Mouse (Mus musculus): Measurements from ENCODE around the gene Ffar2. TPM values are rescaled to one million over a fixed set of nuclear protein-coding genes. Genes with fewer than 3 reads are reported as not detected.
A peak's percentile ranks its signal among the peaks of the same experiment; 100 is the strongest.

The Ffar2 gene
- polyA plus RNA-seq (2012; rRNA removed) = 0.09 and 0.38 TPM in 2 replicates

DNA sequence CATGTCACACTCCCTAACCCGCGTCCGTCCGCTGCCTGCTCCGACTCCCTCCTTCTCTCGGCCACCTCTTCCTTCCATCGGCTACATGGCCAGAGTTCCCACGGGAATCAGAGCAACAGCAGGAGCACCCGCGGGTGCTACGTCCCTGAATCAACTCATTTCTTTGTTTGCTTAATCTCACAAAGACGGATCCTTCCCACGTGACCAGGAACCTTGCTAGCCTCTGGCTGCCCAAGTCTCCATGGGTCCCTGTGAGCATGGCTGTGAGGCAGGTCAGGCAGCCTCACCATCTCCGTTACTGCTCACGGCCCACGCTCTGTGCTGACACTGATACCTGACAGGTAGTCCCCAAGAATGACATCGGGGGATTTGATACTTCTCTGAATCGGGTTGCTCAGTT is at the start of gene Ffar2:
Gene Ffar2, minus strand, starts transcription at position 101 of the 400 bp plus-strand sequence.
- no peak within 1 kb of the TSS for H3K27ac ChIP-seq (ENCODE audit: insufficient read depth, low read length)
- H3K4me3 ChIP-seq (ENCODE audit: insufficient read depth, low read length) = no peak within 1 kb of the TSS
- TF ChIP-seq CTCF (IDR thresholded peaks at IDR 0.05; ENCODE audit: extremely low read depth, insufficient read depth, low read length) (no peak), POLR2A (IDR thresholded peaks at IDR 0.05; ENCODE audit: extremely low read depth, insufficient read depth, low read length) (no peak)
- no peaks in the 10 kb centered on the region for H3K4me1 ChIP-seq (ENCODE audit: control insufficient read depth, insufficient read depth, low read length)

DNA sequence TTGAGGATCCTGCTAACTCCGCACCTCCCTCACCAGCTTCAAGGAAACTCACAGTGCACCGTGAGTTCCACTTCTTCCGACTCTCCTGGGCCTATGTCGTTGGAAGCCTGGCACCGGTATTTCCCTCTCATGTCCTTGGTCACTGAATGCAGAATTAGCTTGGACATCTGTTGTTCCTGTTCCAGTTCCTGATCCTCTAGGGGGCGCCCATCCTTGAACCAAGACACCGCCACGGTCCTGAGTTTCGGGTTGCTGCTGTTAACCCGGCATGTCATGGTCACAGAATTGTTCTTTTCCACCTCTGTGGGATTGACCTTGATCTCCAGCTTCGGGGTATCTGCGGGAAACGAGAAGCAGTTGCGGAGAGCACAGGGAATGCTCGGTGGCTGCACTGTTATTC is 49.5 kb upstream of the Ffar2 start:
- H3K27ac ChIP-seq (ENCODE audit: insufficient read depth, low read length) = no peak overlapping the region
- TF ChIP-seq POLR2A (IDR thresholded peaks at IDR 0.05; ENCODE audit: extremely low read depth, insufficient read depth, low read length) = no peak
- peak; percentile 60 for TF ChIP-seq CTCF (IDR thresholded peaks at IDR 0.05; ENCODE audit: extremely low read depth, insufficient read depth, low read length)
- H3K4me1 ChIP-seq (ENCODE audit: control insufficient read depth, insufficient read depth, low read length) = no peaks in the 10 kb centered on the region
- no peak overlapping the region for H3K4me3 ChIP-seq (ENCODE audit: insufficient read depth, low read length)

DNA sequence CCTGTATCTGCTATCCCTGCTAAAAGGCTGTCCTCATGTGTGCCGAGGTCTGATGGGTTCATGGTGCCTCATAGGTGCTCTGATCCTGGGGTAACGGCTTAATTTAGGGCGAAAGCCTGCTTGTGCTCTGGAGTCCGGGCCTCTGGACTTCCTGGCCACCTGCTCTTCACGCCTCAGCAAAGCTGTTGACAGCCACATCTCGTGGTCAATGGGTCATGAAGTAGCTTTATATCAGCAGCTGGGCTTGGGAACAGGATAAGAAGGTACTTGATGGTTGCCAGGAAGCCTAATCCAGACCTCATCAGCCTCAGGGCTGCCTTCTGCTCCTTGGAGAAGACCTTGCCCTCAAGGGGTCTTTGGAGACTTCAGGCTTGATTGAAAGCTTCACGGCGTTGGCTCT is 39.8 kb upstream of the Ffar2 start:
- Histone ChIP-seq H3K27ac (ENCODE audit: insufficient read depth, low read length) (no peak overlapping the region), H3K4me3 (ENCODE audit: insufficient read depth, low read length) (no peak overlapping the region), H3K4me1 (ENCODE audit: control insufficient read depth, insufficient read depth, low read length) (no peaks in the 10 kb centered on the region)
- TF ChIP-seq CTCF (IDR thresholded peaks at IDR 0.05; ENCODE audit: extremely low read depth, insufficient read depth, low read length) = no peak
- TF ChIP-seq POLR2A (IDR thresholded peaks at IDR 0.05; ENCODE audit: extremely low read depth, insufficient read depth, low read length) = no peak

DNA sequence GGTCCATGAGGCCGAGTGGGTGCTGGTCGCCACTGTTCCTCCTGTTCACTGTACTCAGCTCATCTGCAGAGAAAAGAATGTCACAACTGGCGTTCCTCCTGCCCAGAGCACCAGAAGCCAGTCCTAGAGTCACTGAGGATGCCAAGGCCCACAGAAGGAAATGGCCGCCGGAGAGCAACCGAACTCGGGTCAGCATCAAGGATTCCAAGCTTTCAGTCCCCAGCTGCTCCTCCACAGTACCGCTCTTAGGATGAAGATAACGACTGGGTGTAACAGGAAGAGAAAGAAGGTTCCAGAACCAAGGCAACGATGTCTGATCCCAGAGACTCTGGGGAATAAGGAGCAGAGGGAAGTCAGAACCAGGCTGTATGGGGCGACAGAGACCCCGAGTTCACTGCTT is 37.9 kb upstream of the Ffar2 start, which contains the start of gene Ffar1:
Gene Ffar1, minus strand, starts transcription at position 101 of the 400 bp plus-strand sequence.
- no peak for TF ChIP-seq CTCF (IDR thresholded peaks at IDR 0.05; ENCODE audit: extremely low read depth, insufficient read depth, low read length)
- TF ChIP-seq POLR2A (IDR thresholded peaks at IDR 0.05; ENCODE audit: extremely low read depth, insufficient read depth, low read length) = no peak
- Histone ChIP-seq H3K27ac (ENCODE audit: insufficient read depth, low read length) (no peak within 1 kb of the TSS), H3K4me3 (ENCODE audit: insufficient read depth, low read length) (no peak within 1 kb of the TSS), H3K4me1 (ENCODE audit: control insufficient read depth, insufficient read depth, low read length) (no peaks in the 10 kb centered on the region)

DNA sequence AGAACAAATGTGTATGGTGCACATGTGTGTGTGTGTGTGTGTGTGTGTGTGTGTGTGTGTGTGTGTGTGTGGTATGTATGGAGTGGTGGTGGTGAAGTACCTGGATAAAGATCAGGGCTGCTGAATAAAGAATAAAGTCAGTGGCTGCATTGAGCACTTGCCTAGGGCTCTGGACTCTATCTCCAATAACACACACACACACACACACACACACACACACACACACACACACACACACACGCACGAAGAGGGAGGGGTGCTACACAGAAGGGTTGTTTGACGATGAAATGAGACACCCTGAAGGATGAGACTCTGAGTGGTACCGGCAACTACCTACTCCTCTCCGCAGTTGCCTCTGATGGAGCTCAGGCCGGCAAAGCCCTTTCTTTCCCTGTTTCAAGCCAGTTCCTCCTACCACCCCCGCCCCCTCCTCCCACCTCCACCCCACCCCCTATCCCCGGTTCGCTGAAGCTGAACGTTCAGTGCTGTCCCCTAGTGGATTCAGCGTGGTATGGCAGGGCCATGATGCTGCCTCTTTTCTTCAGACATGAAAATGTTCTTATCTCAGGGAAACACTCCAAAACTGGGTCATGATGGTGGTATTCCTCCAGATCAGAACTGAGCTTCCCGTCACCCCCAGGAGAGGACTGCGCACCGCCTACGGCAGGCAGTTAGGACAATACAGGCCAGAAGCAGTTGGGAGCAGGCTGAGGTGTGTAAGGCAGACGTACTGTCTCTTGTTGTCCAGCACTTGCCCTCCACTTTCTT is 36.2 kb upstream of the Ffar2 start:
- Histone ChIP-seq H3K4me1 (ENCODE audit: control insufficient read depth, insufficient read depth, low read length) (no peaks in the 10 kb centered on the region), H3K27ac (ENCODE audit: insufficient read depth, low read length) (no peak overlapping the region), H3K4me3 (ENCODE audit: insufficient read depth, low read length) (no peak overlapping the region; the same call in 1 of the 2 replicates)
- TF ChIP-seq CTCF (IDR thresholded peaks at IDR 0.05; ENCODE audit: extremely low read depth, insufficient read depth, low read length) (peak; percentile 87), POLR2A (IDR thresholded peaks at IDR 0.05; ENCODE audit: extremely low read depth, insufficient read depth, low read length) (no peak)

DNA sequence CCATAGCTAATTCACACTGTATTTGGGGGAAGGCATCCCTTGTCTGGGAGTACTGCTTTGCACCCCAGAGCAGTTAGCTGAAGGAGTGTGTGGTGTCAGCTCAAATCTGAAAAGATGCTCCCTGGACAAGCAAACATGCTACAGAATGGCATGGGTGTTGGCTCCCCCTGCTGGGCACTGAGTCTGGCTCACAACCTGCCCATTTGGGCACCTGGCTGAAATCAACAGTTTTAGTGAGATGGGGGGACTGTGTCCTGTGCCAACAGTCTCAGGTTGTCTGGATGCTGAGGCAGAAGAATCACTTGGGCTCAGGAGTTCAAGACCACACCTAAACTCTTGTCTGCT is 35.7 kb upstream of the Ffar2 start:
- Histone ChIP-seq H3K27ac (ENCODE audit: insufficient read depth, low read length) (no peak overlapping the region), H3K4me1 (ENCODE audit: control insufficient read depth, insufficient read depth, low read length) (no peaks in the 10 kb centered on the region), H3K4me3 (ENCODE audit: insufficient read depth, low read length) (no peak overlapping the region; the same call in 1 of the 2 replicates)
- TF ChIP-seq POLR2A (IDR thresholded peaks at IDR 0.05; ENCODE audit: extremely low read depth, insufficient read depth, low read length) (no peak), CTCF (IDR thresholded peaks at IDR 0.05; ENCODE audit: extremely low read depth, insufficient read depth, low read length) (peak; percentile 83)

DNA sequence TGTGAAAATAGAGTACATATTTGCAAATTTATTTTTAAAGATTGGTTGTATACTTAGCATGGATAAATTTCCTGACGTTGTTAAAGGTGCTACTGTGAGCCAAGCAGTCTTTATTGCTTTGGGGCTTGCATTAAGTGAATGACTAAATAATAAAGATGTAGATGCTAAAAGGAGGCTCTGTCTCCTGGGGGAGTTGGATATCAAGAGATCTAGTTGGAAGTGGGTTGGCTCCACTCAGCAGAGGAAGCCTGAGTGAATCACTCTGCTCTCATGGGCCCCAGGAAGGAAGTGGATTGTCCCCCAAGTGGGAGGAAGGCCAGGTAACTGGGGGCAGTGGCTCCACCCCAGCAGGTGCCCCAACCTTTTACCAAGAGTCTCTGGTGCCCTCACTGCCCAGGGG is 34.2 kb upstream of the Ffar2 start:
- no peak overlapping the region for H3K27ac ChIP-seq (ENCODE audit: insufficient read depth, low read length)
- no peaks in the 10 kb centered on the region for H3K4me1 ChIP-seq (ENCODE audit: control insufficient read depth, insufficient read depth, low read length)
- H3K4me3 ChIP-seq (ENCODE audit: insufficient read depth, low read length) = no peak overlapping the region
- TF ChIP-seq POLR2A (IDR thresholded peaks at IDR 0.05; ENCODE audit: extremely low read depth, insufficient read depth, low read length) = no peak
- TF ChIP-seq CTCF (IDR thresholded peaks at IDR 0.05; ENCODE audit: extremely low read depth, insufficient read depth, low read length) = no peak

DNA sequence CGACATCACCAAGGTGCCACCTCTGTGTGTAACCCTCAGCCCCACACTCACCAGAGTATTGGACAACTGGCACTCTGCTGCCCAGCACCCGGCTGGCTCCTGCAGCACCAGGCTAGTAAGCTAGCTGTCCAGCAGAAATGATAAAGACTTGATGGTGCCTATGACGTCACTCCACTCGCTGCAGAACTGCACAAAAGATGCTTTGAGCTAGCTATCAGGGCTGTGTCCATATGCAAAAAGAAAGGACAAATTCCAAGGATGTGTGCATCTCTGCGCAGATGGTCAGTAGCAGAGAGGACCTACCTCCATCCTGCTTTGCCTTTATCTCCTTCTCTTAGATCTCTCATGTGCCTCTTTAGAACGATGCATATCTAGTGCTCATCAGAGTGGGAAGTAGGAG is 32.5 kb upstream of the Ffar2 start, which contains the start of gene Ffar3:
Gene Ffar3, minus strand, starts transcription at position 101 of the 400 bp plus-strand sequence.
- no peaks in the 10 kb centered on the region for H3K4me1 ChIP-seq (ENCODE audit: control insufficient read depth, insufficient read depth, low read length)
- TF ChIP-seq POLR2A (IDR thresholded peaks at IDR 0.05; ENCODE audit: extremely low read depth, insufficient read depth, low read length) (no peak), CTCF (IDR thresholded peaks at IDR 0.05; ENCODE audit: extremely low read depth, insufficient read depth, low read length) (no peak)
- H3K4me3 ChIP-seq (ENCODE audit: insufficient read depth, low read length) = no peak within 1 kb of the TSS
- H3K27ac ChIP-seq (ENCODE audit: insufficient read depth, low read length) = no peak within 1 kb of the TSS

DNA sequence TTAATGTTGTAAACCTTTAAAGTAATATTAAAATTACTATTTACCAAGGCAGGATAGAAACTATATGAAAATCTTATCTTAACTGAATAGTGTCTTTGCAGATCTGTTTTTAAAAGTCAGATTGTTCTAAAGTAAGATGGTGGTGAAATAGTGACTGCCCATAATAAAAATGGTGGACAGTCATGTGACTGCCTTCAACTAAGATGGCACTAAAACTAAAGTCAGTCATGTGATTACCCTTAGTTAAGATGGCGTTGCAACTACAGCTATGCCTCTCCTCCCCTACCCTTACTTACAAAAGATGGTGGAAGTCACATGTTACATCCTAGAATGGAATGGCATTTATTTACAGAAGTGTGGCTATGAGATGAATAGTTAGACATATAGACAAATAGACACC is 27.8 kb upstream of the Ffar2 start:
- TF ChIP-seq POLR2A (IDR thresholded peaks at IDR 0.05; ENCODE audit: extremely low read depth, insufficient read depth, low read length) (no peak), CTCF (IDR thresholded peaks at IDR 0.05; ENCODE audit: extremely low read depth, insufficient read depth, low read length) (no peak)
- H3K4me1 ChIP-seq (ENCODE audit: control insufficient read depth, insufficient read depth, low read length) = no peaks in the 10 kb centered on the region
- no peak overlapping the region for H3K27ac ChIP-seq (ENCODE audit: insufficient read depth, low read length)

DNA sequence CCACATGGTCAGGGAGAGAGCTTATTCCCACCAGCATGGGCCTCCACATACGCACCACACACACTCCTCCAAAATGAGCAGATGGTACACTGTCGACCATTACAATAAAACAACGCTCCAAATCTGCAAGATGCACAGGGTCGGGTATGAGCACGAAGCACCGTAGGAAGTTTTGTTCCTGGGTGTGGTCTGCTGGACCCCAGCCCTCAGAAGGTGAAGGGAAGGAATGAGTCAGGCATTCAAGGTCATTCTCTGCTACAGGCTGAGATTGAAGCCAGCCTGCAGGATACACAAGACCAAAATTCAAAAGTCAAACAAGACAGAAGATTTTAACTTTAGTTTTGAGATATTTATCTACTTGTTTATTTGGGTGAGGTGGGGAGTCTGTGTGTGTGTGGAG is 24.4 kb upstream of the Ffar2 start:
- TF ChIP-seq CTCF (IDR thresholded peaks at IDR 0.05; ENCODE audit: extremely low read depth, insufficient read depth, low read length) (no peak), POLR2A (IDR thresholded peaks at IDR 0.05; ENCODE audit: extremely low read depth, insufficient read depth, low read length) (no peak)
- H3K27ac ChIP-seq (ENCODE audit: insufficient read depth, low read length) = no peak overlapping the region
- H3K4me1 ChIP-seq (ENCODE audit: control insufficient read depth, insufficient read depth, low read length) = no peaks in the 10 kb centered on the region
- H3K4me3 ChIP-seq (ENCODE audit: insufficient read depth, low read length) = no peak overlapping the region

More for the DNA sequence above, 27.8 kb upstream of the Ffar2 start:
- H3K4me3 ChIP-seq (ENCODE audit: insufficient read depth, low read length) = no peak overlapping the region

Measured in cortical plate, adult 2 months (tissue).